Mouse (Mus musculus) gastrocnemius, adult 2 months (tissue): ENCODE measurements around the gene Pofut2. TPM values are rescaled to one million over a fixed set of nuclear protein-coding genes. Genes with fewer than 3 reads are reported as not detected.

Experiments used
- DNase-seq: peaks from one replicate; pipeline ENCODE4 v3.0.0; 2022
- H3K27ac ChIP-seq: fragments of 200-600 bp; 2 replicates; pipeline ENCODE4 v1.8.1; 2022; ENCODE audit warnings: mild to moderate bottlenecking
- H3K4me3 ChIP-seq: fragments of 200-600 bp; 2 replicates; pipeline ENCODE4 v1.8.1; 2022; ENCODE audit warnings: mild to moderate bottlenecking, moderate library complexity
- CTCF ChIP-seq: fragments of 200-600 bp; IDR thresholded peaks from 2 replicates; pipeline ENCODE4 v1.8.1; 2022; ENCODE audit warnings: antibody characterized with exemption, mild to moderate bottlenecking, moderate library complexity
- intact Hi-C: fragments of 180-260 bp; cut with DNase I; formaldehyde crosslinking; loops from one replicate; pipeline ENCODE4 v1.15.1; 2025
- total RNA-seq, 2 experiments: library from RNA; stranded (reverse); gene quantifications; 2 replicates each; pipeline ENCODE4 v1.2.3; 2021

The Pofut2 gene
- total RNA-seq, 2 experiments from 2014 or later = 21.9 to 25.2 TPM

- no peak overlapping the region for H3K27ac ChIP-seq
Observed at GRCm38 (mm10) chr10:77315682-77316081, 56.7 kb downstream of the Pofut2 start.

More at GRCm38 (mm10) chr10:77315682-77316081, 56.7 kb downstream of the Pofut2 start:
- TF ChIP-seq CTCF = no peak
- H3K4me3 ChIP-seq = no peak overlapping the region
- no peak for DNase-seq
- intact Hi-C loops = no loop called here

Other genes with a start within 250 kb of the Pofut2 start
- 1 to 10 TPM; 5.6 to 6.3 TPM for gene Slc19a1, start 227.0 kb upstream of the Pofut2 start, total RNA-seq
- 1 to 10 TPM; 3.8 to 6.0 TPM for gene Col18a1, start 92.7 kb upstream of the Pofut2 start, total RNA-seq
- gene Adarb1, start 159.1 kb downstream of the Pofut2 start, total RNA-seq = 1 to 10 TPM; 6.6 to 8.9 TPM